Mouse (Mus musculus): ENCODE results near the gene Rnf43. TPM values are rescaled to one million over a fixed set of nuclear protein-coding genes. Genes with fewer than 3 reads are reported as not detected.
A peak's percentile ranks its signal among the peaks of the same experiment; 100 is the strongest.

Rnf43 gene
- 0.66 and 0.92 TPM in 2 replicates for polyA plus RNA-seq (2015; fragmentation: Nextera tagmentation; extraction: Ambion mirVana)

DNA sequence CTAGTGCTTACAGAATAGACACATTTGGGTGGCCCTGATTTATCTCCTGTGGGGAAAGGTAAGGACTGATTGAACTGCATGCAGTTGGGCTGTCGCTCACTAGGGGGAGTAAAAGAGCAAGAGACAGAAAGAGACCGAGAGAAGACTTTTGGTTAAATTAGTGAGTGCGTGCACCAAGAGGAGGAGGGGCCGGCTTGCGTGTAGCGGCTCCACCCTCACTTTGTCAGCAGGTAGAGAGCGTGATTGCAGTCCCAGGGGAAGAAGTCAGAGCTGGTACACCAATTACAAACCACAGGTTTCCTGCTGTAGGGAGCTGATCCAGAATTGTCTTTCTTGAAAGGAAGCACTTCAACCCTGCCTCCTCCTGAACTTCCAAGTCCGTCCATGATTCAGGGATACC is at the start of gene Rnf43:
TSS of gene Rnf43 (plus strand) at position 316 of the 400 bp plus-strand sequence.
- H3K4me3 ChIP-seq, result peak within 1 kb of the TSS; percentile 37
- under 1% methylated on average over 8 of the region's 8 CpGs for WGBS

GRCm38 (mm10) chr11:87613972-87614371 is 48.5 kb upstream of the Rnf43 start:
- Histone ChIP-seq H3K36me3 (peaks cover 90% of the 10 kb centered on the region), H3K27ac (replicated peaks) (no peak overlapping the region), H3K27me3 (no peaks in the 10 kb centered on the region), H3K9ac (replicated peaks) (no peak overlapping the region), H3K4me3 (no peak overlapping the region), H3K4me2 (replicated peaks) (no peak overlapping the region), H3K9me3 (no peaks in the 10 kb centered on the region), H3K4me1 (no peaks in the 10 kb centered on the region)
- ATAC-seq (replicated peaks), result no peak
- 91% methylated on average over 7 of the region's 7 CpGs for WGBS

More for the DNA sequence above, at the start of gene Rnf43:
- no peak within 1 kb of the TSS; the same call in 1 of the 2 replicates for H3K9ac ChIP-seq (replicated peaks)
- peaks cover 16% of the 10 kb centered on the region; the same call in 1 of the 2 replicates for H3K27me3 ChIP-seq
- no peak for ATAC-seq (replicated peaks)
- H3K27ac ChIP-seq (replicated peaks), result no peak within 1 kb of the TSS
- no peaks in the 10 kb centered on the region for H3K9me3 ChIP-seq
- H3K36me3 ChIP-seq, result no peaks in the 10 kb centered on the region
- H3K4me2 ChIP-seq (replicated peaks), result peak within 1 kb of the TSS; percentile 57
- H3K4me1 ChIP-seq, result peaks cover 5% of the 10 kb centered on the region; the same call in 1 of the 2 replicates

GRCm38 (mm10) chr11:87615551-87615950 is 47.0 kb upstream of the Rnf43 start:
- no peaks in the 10 kb centered on the region for H3K9me3 ChIP-seq
- H3K4me1 ChIP-seq, result no peaks in the 10 kb centered on the region
- H3K36me3 ChIP-seq, result peaks cover 83% of the 10 kb centered on the region
- H3K9ac ChIP-seq (replicated peaks), result no peak overlapping the region
- ATAC-seq (replicated peaks), result no peak
- 95% methylated on average over 5 of the region's 5 CpGs for WGBS
- H3K4me2 ChIP-seq (replicated peaks), result no peak overlapping the region
- H3K4me3 ChIP-seq, result no peak overlapping the region
- H3K27ac ChIP-seq (replicated peaks), result no peak overlapping the region
- no peaks in the 10 kb centered on the region for H3K27me3 ChIP-seq

DNA sequence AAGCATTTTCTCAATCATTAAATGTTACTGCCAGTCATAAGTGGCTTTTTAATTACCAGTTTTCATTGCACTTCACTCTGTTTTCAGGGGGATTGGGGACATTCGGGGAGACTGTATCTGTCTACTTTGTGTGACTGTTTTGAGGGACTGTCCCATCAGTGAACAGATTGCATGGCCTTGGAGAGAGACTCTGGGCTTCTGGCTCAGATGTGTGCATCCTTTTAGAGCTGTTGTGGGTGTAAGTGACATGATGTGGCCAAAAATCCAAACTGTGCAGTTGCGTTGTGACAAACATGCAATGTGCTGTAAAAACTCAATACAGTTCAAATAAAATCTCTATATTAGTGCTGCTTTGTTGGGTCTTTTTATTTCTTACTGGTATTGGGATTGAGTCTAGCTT is 46.6 kb upstream of the Rnf43 start:
- Histone ChIP-seq H3K36me3 (peaks cover 81% of the 10 kb centered on the region), H3K4me2 (replicated peaks) (no peak overlapping the region), H3K27me3 (no peaks in the 10 kb centered on the region), H3K4me3 (no peak overlapping the region), H3K4me1 (no peaks in the 10 kb centered on the region), H3K27ac (replicated peaks) (no peak overlapping the region), H3K9me3 (no peaks in the 10 kb centered on the region), H3K9ac (replicated peaks) (no peak overlapping the region)
- 97% methylated on average over 2 of the region's 2 CpGs for WGBS
- ATAC-seq (replicated peaks), result no peak

- no peak for ATAC-seq (replicated peaks)
- H3K4me1 ChIP-seq, result no peaks in the 10 kb centered on the region
- no peak within 1 kb of the TSS for H3K27ac ChIP-seq (replicated peaks)
- H3K9me3 ChIP-seq, result no peaks in the 10 kb centered on the region
- H3K4me2 ChIP-seq (replicated peaks), result no peak within 1 kb of the TSS
- H3K4me3 ChIP-seq, result no peak within 1 kb of the TSS
- no peak within 1 kb of the TSS for H3K9ac ChIP-seq (replicated peaks)
- H3K27me3 ChIP-seq, result no peaks in the 10 kb centered on the region
- peaks cover 74% of the 10 kb centered on the region for H3K36me3 ChIP-seq
- 93% methylated on average over 66 of the region's 69 CpGs for WGBS
Measured at GRCm38 (mm10) chr11:87616790-87617474, 45.6 kb upstream of the Rnf43 start, which contains the start of gene Hsf5. Hsf5 (plus strand) TSS chr11:87617164.

DNA sequence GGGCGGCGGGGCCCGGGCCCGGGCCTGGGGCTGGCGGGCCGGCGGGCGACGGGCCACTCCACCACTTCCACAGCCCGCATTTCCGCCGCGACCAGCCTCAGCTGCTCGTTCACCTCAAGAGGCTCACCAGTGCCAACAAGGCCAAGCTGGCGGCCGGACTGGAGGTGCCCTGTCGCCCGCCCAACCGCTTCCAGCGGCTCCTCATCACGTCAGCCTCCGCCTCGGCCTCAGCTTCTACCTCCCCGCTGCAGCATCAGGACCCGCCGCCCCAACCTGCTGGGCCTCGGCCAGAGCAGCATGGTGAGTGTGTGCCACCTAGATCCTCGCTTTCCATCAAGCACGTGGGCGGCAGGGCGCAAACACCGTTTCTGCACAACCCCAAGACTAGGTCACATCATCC is 44.9 kb upstream of the Rnf43 start:
- ATAC-seq (replicated peaks), result no peak
- H3K9me3 ChIP-seq, result no peaks in the 10 kb centered on the region
- WGBS, result 96% methylated on average over 32 of the region's 32 CpGs
- H3K27ac ChIP-seq (replicated peaks), result no peak overlapping the region
- H3K9ac ChIP-seq (replicated peaks), result no peak overlapping the region
- no peak overlapping the region for H3K4me3 ChIP-seq
- H3K36me3 ChIP-seq, result peaks cover 72% of the 10 kb centered on the region
- H3K4me1 ChIP-seq, result no peaks in the 10 kb centered on the region
- H3K4me2 ChIP-seq (replicated peaks), result no peak overlapping the region
- H3K27me3 ChIP-seq, result no peaks in the 10 kb centered on the region

DNA sequence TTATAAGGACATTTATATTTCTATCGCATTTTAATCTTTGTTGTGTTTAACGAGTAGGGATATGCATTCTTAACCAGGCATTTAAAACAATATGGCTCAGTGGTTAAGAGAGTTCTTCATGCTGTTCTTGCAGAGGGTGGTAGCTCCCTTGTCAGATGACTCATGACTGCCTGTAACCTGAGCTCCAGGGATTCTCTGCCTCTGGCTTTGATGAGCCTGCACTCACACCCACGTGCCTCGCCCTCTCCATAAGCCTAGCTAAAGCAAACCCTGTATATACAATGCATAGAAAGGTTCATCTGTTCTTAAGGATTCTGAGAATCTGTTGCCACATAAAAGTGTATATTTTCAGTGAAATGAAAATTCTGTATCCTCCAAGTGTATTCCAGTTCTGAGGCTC is 39.4 kb upstream of the Rnf43 start:
- WGBS, result 81% methylated on average over 4 of the region's 4 CpGs

DNA sequence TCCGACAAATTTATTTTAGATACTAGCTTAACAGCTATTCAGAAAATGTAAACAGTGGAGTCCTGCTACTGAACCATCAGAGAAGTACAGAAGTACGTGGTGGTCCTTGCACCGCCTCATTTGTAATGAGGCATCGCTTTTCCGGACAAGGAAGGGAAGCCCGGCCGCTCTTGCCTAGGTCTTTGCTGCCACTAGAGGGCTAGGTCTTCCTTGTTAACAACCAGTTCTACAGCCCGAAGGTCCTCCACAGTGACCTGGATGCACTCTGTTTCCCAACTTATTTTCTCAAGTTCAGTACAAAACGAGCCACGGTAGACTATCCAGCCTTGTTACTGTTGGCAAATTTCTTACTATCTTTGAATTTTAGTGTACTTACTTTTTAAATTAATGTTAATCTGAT is 32.7 kb upstream of the Rnf43 start:
- H3K4me2 ChIP-seq (replicated peaks), result no peak overlapping the region
- no peaks in the 10 kb centered on the region for H3K27me3 ChIP-seq
- 41% methylated on average over 10 of the region's 10 CpGs for WGBS
- no peaks in the 10 kb centered on the region for H3K4me1 ChIP-seq
- H3K9ac ChIP-seq (replicated peaks), result no peak overlapping the region
- ATAC-seq (replicated peaks), result no peak
- H3K27ac ChIP-seq (replicated peaks), result no peak overlapping the region
- H3K9me3 ChIP-seq, result no peaks in the 10 kb centered on the region
- H3K36me3 ChIP-seq, result peaks cover 6% of the 10 kb centered on the region; the same call in 1 of the 2 replicates
- no peak overlapping the region for H3K4me3 ChIP-seq

More for the DNA sequence above, 39.4 kb upstream of the Rnf43 start:
- H3K4me2 ChIP-seq (replicated peaks), result no peak overlapping the region
- no peaks in the 10 kb centered on the region for H3K9me3 ChIP-seq
- no peaks in the 10 kb centered on the region for H3K27me3 ChIP-seq
- no peak overlapping the region for H3K9ac ChIP-seq (replicated peaks)
- no peak for ATAC-seq (replicated peaks)
- H3K27ac ChIP-seq (replicated peaks), result no peak overlapping the region
- peaks cover 43% of the 10 kb centered on the region for H3K36me3 ChIP-seq
- H3K4me3 ChIP-seq, result no peak overlapping the region
- H3K4me1 ChIP-seq, result no peaks in the 10 kb centered on the region

GRCm38 (mm10) chr11:87638793-87639192 is 23.7 kb upstream of the Rnf43 start:
- peaks cover 4% of the 10 kb centered on the region; the same call in 1 of the 2 replicates for H3K4me1 ChIP-seq
- H3K4me3 ChIP-seq, result peak overlapping the region; percentile 44
- H3K27me3 ChIP-seq, result no peaks in the 10 kb centered on the region
- ATAC-seq (replicated peaks), result no peak
- no peaks in the 10 kb centered on the region for H3K9me3 ChIP-seq
- H3K27ac ChIP-seq (replicated peaks), result no peak overlapping the region
- H3K9ac ChIP-seq (replicated peaks), result peak overlapping the region; percentile 65
- H3K36me3 ChIP-seq, result 0 out of 2 replicates have a peak, but pooled peaks cover 3% of the 10 kb centered on the region
- peak overlapping the region; percentile 79 for H3K4me2 ChIP-seq (replicated peaks)
- WGBS, result 5% methylated on average over 2 of the region's 2 CpGs

GRCm38 (mm10) chr11:87639206-87639605 is 23.3 kb upstream of the Rnf43 start:
- WGBS, result 1% methylated on average over 29 of the region's 29 CpGs
- H3K4me2 ChIP-seq (replicated peaks), result peak overlapping the region; percentile 79
- H3K36me3 ChIP-seq, result 0 out of 2 replicates have a peak, but pooled peaks cover 3% of the 10 kb centered on the region
- no peaks in the 10 kb centered on the region for H3K27me3 ChIP-seq
- peaks cover 4% of the 10 kb centered on the region; the same call in 1 of the 2 replicates for H3K4me1 ChIP-seq
- no peaks in the 10 kb centered on the region for H3K9me3 ChIP-seq
- H3K27ac ChIP-seq (replicated peaks), result no peak overlapping the region
- no peak for ATAC-seq (replicated peaks)
- peak overlapping the region; percentile 44 for H3K4me3 ChIP-seq
- peak overlapping the region; percentile 65 for H3K9ac ChIP-seq (replicated peaks)

DNA sequence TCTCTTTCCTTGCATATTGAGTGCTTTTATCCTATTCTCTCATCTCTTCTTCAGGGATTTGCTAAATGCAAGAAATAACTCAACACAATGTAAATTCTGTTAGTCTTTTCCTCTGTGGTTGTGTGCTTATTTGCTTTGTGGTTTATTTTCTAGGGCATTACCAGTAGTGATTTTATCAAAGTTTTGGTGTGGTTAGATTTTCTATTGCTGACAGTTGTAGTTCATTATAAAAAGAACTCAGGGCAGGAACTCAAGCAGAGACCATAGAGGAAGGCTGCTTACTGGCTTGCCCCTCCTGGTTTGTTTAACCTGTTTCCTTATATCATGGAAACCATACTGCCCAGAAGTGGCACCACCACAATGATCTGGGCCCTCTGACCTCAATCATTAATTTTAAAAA is 19.7 kb upstream of the Rnf43 start:
- Histone ChIP-seq H3K27me3 (no peaks in the 10 kb centered on the region), H3K36me3 (no peaks in the 10 kb centered on the region), H3K4me1 (peaks cover 4% of the 10 kb centered on the region; the same call in 1 of the 2 replicates), H3K4me3 (no peak overlapping the region), H3K27ac (replicated peaks) (no peak overlapping the region), H3K4me2 (replicated peaks) (no peak overlapping the region), H3K9me3 (no peaks in the 10 kb centered on the region), H3K9ac (replicated peaks) (no peak overlapping the region)
- ATAC-seq (replicated peaks), result no peak

DNA sequence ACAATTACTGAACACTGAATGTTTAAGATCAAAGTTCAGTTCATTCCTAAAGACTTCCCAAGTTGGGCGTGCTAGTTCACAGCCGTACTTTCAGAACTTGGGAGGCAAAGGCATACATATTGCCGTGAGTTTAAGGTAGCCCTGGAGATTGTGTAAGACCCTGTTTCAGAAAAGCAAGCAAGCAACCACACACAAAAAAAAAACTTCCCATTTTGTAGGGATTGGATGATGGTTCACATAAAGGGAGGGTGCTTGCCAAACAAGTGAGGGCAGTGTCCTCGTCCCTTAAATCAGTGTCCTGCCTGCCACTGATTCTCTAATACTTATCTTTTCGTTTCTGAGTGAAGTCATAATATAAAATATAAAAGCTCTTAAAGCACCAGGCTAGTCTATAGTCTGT is 7.8 kb upstream of the Rnf43 start:
- 84% methylated on average over 5 of the region's 5 CpGs for WGBS
- Histone ChIP-seq H3K9me3 (no peaks in the 10 kb centered on the region), H3K27me3 (no peaks in the 10 kb centered on the region), H3K4me2 (replicated peaks) (no peak overlapping the region), H3K36me3 (no peaks in the 10 kb centered on the region), H3K27ac (replicated peaks) (no peak overlapping the region), H3K4me1 (no peaks in the 10 kb centered on the region), H3K9ac (replicated peaks) (no peak overlapping the region), H3K4me3 (no peak overlapping the region)
- ATAC-seq (replicated peaks), result no peak
